In genomic region chr7:131650277-131650676, GRCm38 (mm10) we compare ENCODE assay signal across 22 mouse cellular contexts.
DNase-seq lines count a peak whose midpoint lies in the region; ATAC-seq lines count a peak whose summit lies in the region.
"Had no signal": no experiment of that assay in that cellular context is flagged by ENCODE, and none has a peak within 500 bp of the region (broad histone marks: within the 10 kb centered on the region; RNA-seq: fewer than 3 reads in every experiment).

No protein-coding gene starts in this region.

- H3K36me3 ChIP-seq in embryonic facial prominence, embryonic 11.5 days (replicated peaks; ENCODE audit: control insufficient read depth, insufficient read depth, low read depth, low read length) = no peaks in the 10 kb centered on the region
- H3K36me3 ChIP-seq in embryonic facial prominence, embryonic 10.5 days (replicated peaks) = no peaks in the 10 kb centered on the region
- H3K36me3 ChIP-seq in embryonic facial prominence, embryonic 14.5 days (ENCODE audit: control insufficient read depth, insufficient read depth, low read length) = no peaks in the 10 kb centered on the region
- H3K36me3 ChIP-seq: embryonic facial prominence, embryonic 12.5 days; embryonic facial prominence, embryonic 15.5 days; forebrain, embryonic 10.5 days; forebrain, embryonic 12.5 days had no signal

- H3K27ac ChIP-seq in embryonic facial prominence, embryonic 11.5 days (replicated peaks; ENCODE audit: low read depth, low read length) = no peak overlapping the region
- no peak overlapping the region for H3K27ac ChIP-seq in embryonic facial prominence, embryonic 10.5 days (replicated peaks)
- no peak overlapping the region for H3K27ac ChIP-seq in embryonic facial prominence, embryonic 14.5 days (replicated peaks; ENCODE audit: low read depth, low read length)
- H3K27ac ChIP-seq: embryonic facial prominence, embryonic 12.5 days; embryonic facial prominence, embryonic 15.5 days; forebrain, embryonic 10.5 days; forebrain, embryonic 12.5 days had no signal

- DNase-seq in embryonic facial prominence, embryonic 11.5 days (ENCODE audit: low spot score) = peak; percentile 34
- no peak for DNase-seq in embryonic facial prominence, embryonic 10.5 days (ENCODE audit: low spot score)
- DNase-seq in R1 (ENCODE audit: low read depth, low spot score) = peak; percentile 66
- DNase-seq in embryonic facial prominence, embryonic 14.5 days (ENCODE audit: low spot score) = peak; percentile 56
- no peak for DNase-seq in kidney, postnatal 4 days
- DNase-seq: adrenal gland, adult 8-10 months; adrenal gland, postnatal 14 days; adrenal gland, postnatal 36 days; cerebellum, adult 11-12 months; cerebellum, adult 2 months; cerebellum, adult 9-10 months; cerebellum, postnatal 10 days; cerebellum, postnatal 25 days; embryo, embryonic 11 days had no signal

- no peak overlapping the region for H3K9ac ChIP-seq in embryonic facial prominence, embryonic 11.5 days (replicated peaks; ENCODE audit: low read length)
- no peak overlapping the region for H3K9ac ChIP-seq in embryonic facial prominence, embryonic 14.5 days (ENCODE audit: low read depth, low read length)
- H3K9ac ChIP-seq: embryonic facial prominence, embryonic 12.5 days; embryonic facial prominence, embryonic 15.5 days; forebrain, embryonic 12.5 days had no signal

- H3K4me3 ChIP-seq in embryonic facial prominence, embryonic 11.5 days (ENCODE audit: low read depth, low read length) = no peak overlapping the region
- no peak overlapping the region for H3K4me3 ChIP-seq in embryonic facial prominence, embryonic 10.5 days
- no peak overlapping the region for H3K4me3 ChIP-seq in embryonic facial prominence, embryonic 14.5 days (ENCODE audit: low read depth, low read length)
- H3K4me3 ChIP-seq: embryonic facial prominence, embryonic 12.5 days; embryonic facial prominence, embryonic 15.5 days; erythroblast, embryonic 14.5 days; forebrain, embryonic 10.5 days; forebrain, embryonic 12.5 days had no signal

- no peaks in the 10 kb centered on the region for H3K4me1 ChIP-seq in embryonic facial prominence, embryonic 11.5 days (ENCODE audit: control insufficient read depth, insufficient read depth, low read length)
- peaks cover 42% of the 10 kb centered on the region for H3K4me1 ChIP-seq in embryonic facial prominence, embryonic 10.5 days
- peaks cover 8% of the 10 kb centered on the region for H3K4me1 ChIP-seq in embryonic facial prominence, embryonic 14.5 days (ENCODE audit: control insufficient read depth, insufficient read depth, low read length)

- no peak for ATAC-seq in embryonic facial prominence, embryonic 11.5 days (replicated peaks; ENCODE audit: insufficient number of reproducible peaks, low FRiP score, low TSS enrichment, low read depth)
- 0 out of 2 replicates have a peak, but pooled peaks have one; percentile 47 for ATAC-seq in embryonic facial prominence, embryonic 14.5 days (ENCODE audit: low read depth)
- ATAC-seq: activated CD4-positive, CD25-positive, alpha-beta regulatory T cell, adult 4 months; forebrain, embryonic 14.5 days; forebrain, embryonic 16.5 days had no signal

- H3K9me3 ChIP-seq in embryonic facial prominence, embryonic 11.5 days (replicated peaks; ENCODE audit: control insufficient read depth, low read length) = no peaks in the 10 kb centered on the region
- H3K9me3 ChIP-seq in embryonic facial prominence, embryonic 10.5 days = no peaks in the 10 kb centered on the region
- no peaks in the 10 kb centered on the region for H3K9me3 ChIP-seq in embryonic facial prominence, embryonic 14.5 days (ENCODE audit: control insufficient read depth, low read length)
- H3K9me3 ChIP-seq: embryonic facial prominence, embryonic 15.5 days; forebrain, embryonic 10.5 days; forebrain, embryonic 12.5 days had no signal

- 44% methylated on average over 2 of the region's 2 CpGs for WGBS in embryonic facial prominence, embryonic 11.5 days
- WGBS in embryonic facial prominence, embryonic 10.5 days = 57% methylated on average over 2 of the region's 2 CpGs
- WGBS in embryonic facial prominence, embryonic 14.5 days = 39% methylated on average over 2 of the region's 2 CpGs

- peaks cover 6% of the 10 kb centered on the region; the same call in 1 of the 2 replicates for H3K27me3 ChIP-seq in embryonic facial prominence, embryonic 11.5 days (ENCODE audit: control insufficient read depth, insufficient read depth, low read length)
- H3K27me3 ChIP-seq in embryonic facial prominence, embryonic 10.5 days (replicated peaks; ENCODE audit: low read depth, poor library complexity, severe bottlenecking) = peaks cover 59% of the 10 kb centered on the region
- peaks cover 16% of the 10 kb centered on the region for H3K27me3 ChIP-seq in embryonic facial prominence, embryonic 14.5 days (replicated peaks; ENCODE audit: control insufficient read depth, insufficient read depth, low read length)

- no peak overlapping the region for H3K4me2 ChIP-seq in embryonic facial prominence, embryonic 11.5 days (ENCODE audit: low read depth, low read length)
- H3K4me2 ChIP-seq in embryonic facial prominence, embryonic 14.5 days (ENCODE audit: low read depth, low read length) = no peak overlapping the region
- H3K4me2 ChIP-seq: embryonic facial prominence, embryonic 12.5 days; embryonic facial prominence, embryonic 15.5 days; forebrain, embryonic 12.5 days had no signal

Comparison
In these comparisons a context has a peak if more than half of its experiments do, and no peak if none do; other contexts are left out.
1. DNase-seq: peak in embryonic facial prominence, embryonic 11.5 days (single experiment), R1 (single experiment) and embryonic facial prominence, embryonic 14.5 days (single experiment); none in embryonic facial prominence, embryonic 10.5 days (single experiment) and kidney, postnatal 4 days (0 of 2).